Mouse (Mus musculus): ENCODE measurements around the gene Tmc8. TPM values are rescaled to one million over a fixed set of nuclear protein-coding genes. Genes with fewer than 3 reads are reported as not detected.
A peak's percentile ranks its signal among the peaks of the same experiment; 100 is the strongest.

Tmc8 gene
- polyA plus RNA-seq, 1 experiment from 2014 or later, result 18.8 TPM

DNA sequence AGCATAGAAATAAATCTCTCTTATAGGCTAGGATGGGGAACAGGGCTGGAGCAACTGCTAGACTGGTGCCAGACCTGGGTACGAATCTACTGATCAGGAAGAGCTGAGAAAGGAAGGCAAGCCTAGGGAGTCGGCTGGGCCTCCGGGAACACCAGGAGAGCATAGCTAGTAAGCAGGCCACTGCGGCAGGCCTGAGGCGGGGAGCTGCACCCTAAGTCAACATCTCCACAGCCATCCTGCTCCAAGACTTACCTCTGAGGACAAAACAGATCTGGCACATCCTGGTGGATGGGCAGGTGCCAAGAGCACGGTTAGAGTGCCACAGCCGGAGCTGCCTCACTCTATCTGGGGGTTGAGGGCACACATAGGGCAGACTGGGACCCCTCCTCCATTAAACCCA lies 38.3 kb downstream of the Tmc8 start:
- 91% methylated on average over 7 of the region's 7 CpGs for WGBS
- H3K36me3 ChIP-seq (ENCODE audit: control insufficient read depth, insufficient read depth, low read length), result peaks cover 51% of the 10 kb centered on the region
- H3K27me3 ChIP-seq (replicated peaks; ENCODE audit: control insufficient read depth, insufficient read depth, low read length), result no peaks in the 10 kb centered on the region
- DNase-seq (ENCODE audit: low spot score) (no peak), ATAC-seq (replicated peaks; ENCODE audit: low FRiP score) (no peak)
- no peaks in the 10 kb centered on the region for H3K9me3 ChIP-seq (ENCODE audit: control insufficient read depth, low read length)
- peaks cover 17% of the 10 kb centered on the region for H3K4me1 ChIP-seq (replicated peaks; ENCODE audit: control insufficient read depth, insufficient read depth, low read length)
- no peak overlapping the region for H3K27ac ChIP-seq (ENCODE audit: low read depth, low read length)
- no peak overlapping the region for H3K4me3 ChIP-seq (ENCODE audit: low read depth, low read length)
- H3K9ac ChIP-seq (ENCODE audit: low read depth, low read length), result no peak overlapping the region
- no peak overlapping the region for H3K4me2 ChIP-seq

- no peaks in the 10 kb centered on the region for H3K27me3 ChIP-seq (replicated peaks; ENCODE audit: control insufficient read depth, insufficient read depth, low read length)
- DNase-seq (ENCODE audit: low spot score) (no peak), ATAC-seq (replicated peaks; ENCODE audit: low FRiP score) (no peak)
- no peaks in the 10 kb centered on the region for H3K9me3 ChIP-seq (ENCODE audit: control insufficient read depth, low read length)
- peaks cover 23% of the 10 kb centered on the region for H3K4me1 ChIP-seq (replicated peaks; ENCODE audit: control insufficient read depth, insufficient read depth, low read length)
- H3K27ac ChIP-seq (ENCODE audit: low read depth, low read length), result 0 out of 2 replicates have a peak overlapping the region, but pooled peaks have one; percentile 1
- H3K9ac ChIP-seq (ENCODE audit: low read depth, low read length), result no peak overlapping the region
- 86% methylated on average over 9 of the region's 9 CpGs for WGBS
- H3K4me3 ChIP-seq (ENCODE audit: low read depth, low read length), result no peak overlapping the region
- H3K36me3 ChIP-seq (ENCODE audit: control insufficient read depth, insufficient read depth, low read length), result peaks cover 45% of the 10 kb centered on the region
- H3K4me2 ChIP-seq, result no peak overlapping the region
Measured at GRCm38 (mm10) chr11:117821868-117822267, 40.0 kb downstream of the Tmc8 start.

DNA sequence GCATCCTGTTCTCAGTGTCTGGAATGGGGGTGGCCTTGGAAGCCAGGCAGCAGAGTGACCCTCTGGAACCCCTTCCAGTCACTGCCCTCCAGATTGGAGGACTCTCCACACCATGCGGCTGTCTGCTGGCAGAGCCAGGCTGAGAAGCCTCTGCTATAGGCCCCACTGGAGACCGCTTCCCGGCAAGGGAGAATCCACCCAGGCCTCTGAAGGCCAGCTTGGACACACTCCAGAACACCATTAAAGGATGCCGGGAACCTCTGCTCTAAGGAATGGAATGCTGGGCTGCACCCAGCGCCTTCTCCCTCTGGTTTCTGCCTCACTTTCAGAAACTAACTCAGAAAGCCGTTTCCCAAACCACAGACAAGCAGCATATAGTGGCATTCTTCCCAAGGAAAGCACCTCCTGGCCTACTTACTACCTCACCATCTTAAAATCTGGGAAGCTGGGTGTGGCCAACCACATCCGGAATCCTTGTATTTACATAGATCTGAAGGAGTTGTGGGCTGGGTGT lies 40.9 kb downstream of the Tmc8 start:
- Histone ChIP-seq H3K9ac (ENCODE audit: low read depth, low read length) (peak overlapping the region; percentile 25; the same call in 1 of the 2 replicates), H3K4me2 (peak overlapping the region; percentile 98), H3K4me3 (ENCODE audit: low read depth, low read length) (no peak overlapping the region), H3K9me3 (ENCODE audit: control insufficient read depth, low read length) (no peaks in the 10 kb centered on the region), H3K4me1 (replicated peaks; ENCODE audit: control insufficient read depth, insufficient read depth, low read length) (peaks cover 32% of the 10 kb centered on the region), H3K27me3 (replicated peaks; ENCODE audit: control insufficient read depth, insufficient read depth, low read length) (no peaks in the 10 kb centered on the region), H3K27ac (ENCODE audit: low read depth, low read length) (no peak overlapping the region), H3K36me3 (ENCODE audit: control insufficient read depth, insufficient read depth, low read length) (peaks cover 42% of the 10 kb centered on the region)
- ATAC-seq (replicated peaks; ENCODE audit: low FRiP score) (no peak), DNase-seq (ENCODE audit: low spot score) (no peak)
- 89% methylated on average over 7 of the region's 7 CpGs for WGBS

- no peak for DNase-seq (ENCODE audit: low spot score)
- peak overlapping the region; percentile 98 for H3K4me2 ChIP-seq
- peak overlapping the region; percentile 11; the same call in 1 of the 2 replicates for H3K27ac ChIP-seq (ENCODE audit: low read depth, low read length)
- no peaks in the 10 kb centered on the region for H3K9me3 ChIP-seq (ENCODE audit: control insufficient read depth, low read length)
- WGBS, result 93% methylated on average over 6 of the region's 6 CpGs
- H3K4me3 ChIP-seq (ENCODE audit: low read depth, low read length), result peak overlapping the region; percentile 68
- peaks cover 38% of the 10 kb centered on the region for H3K4me1 ChIP-seq (replicated peaks; ENCODE audit: control insufficient read depth, insufficient read depth, low read length)
- no peak for ATAC-seq (replicated peaks; ENCODE audit: low FRiP score)
- peaks cover 36% of the 10 kb centered on the region for H3K36me3 ChIP-seq (ENCODE audit: control insufficient read depth, insufficient read depth, low read length)
- H3K9ac ChIP-seq (ENCODE audit: low read depth, low read length), result peak overlapping the region; percentile 97; the same call in 1 of the 2 replicates
- no peaks in the 10 kb centered on the region for H3K27me3 ChIP-seq (replicated peaks; ENCODE audit: control insufficient read depth, insufficient read depth, low read length)
Measured at GRCm38 (mm10) chr11:117823411-117823810, 41.5 kb downstream of the Tmc8 start.

- Histone ChIP-seq H3K27me3 (replicated peaks; ENCODE audit: control insufficient read depth, insufficient read depth, low read length) (no peaks in the 10 kb centered on the region), H3K4me1 (replicated peaks; ENCODE audit: control insufficient read depth, insufficient read depth, low read length) (peaks cover 48% of the 10 kb centered on the region), H3K9me3 (ENCODE audit: control insufficient read depth, low read length) (no peaks in the 10 kb centered on the region), H3K4me2 (peak overlapping the region; percentile 98), H3K9ac (ENCODE audit: low read depth, low read length) (peak overlapping the region; percentile 97), H3K27ac (ENCODE audit: low read depth, low read length) (peak overlapping the region; percentile 95), H3K4me3 (ENCODE audit: low read depth, low read length) (peak overlapping the region; percentile 68), H3K36me3 (ENCODE audit: control insufficient read depth, insufficient read depth, low read length) (peaks cover 30% of the 10 kb centered on the region)
- DNase-seq (ENCODE audit: low spot score) (peak; percentile 80), ATAC-seq (replicated peaks; ENCODE audit: low FRiP score) (peak; percentile 59)
- 20% methylated on average over 23 of the region's 23 CpGs for WGBS
Measured at GRCm38 (mm10) chr11:117824060-117824969, 42.4 kb downstream of the Tmc8 start.

DNA sequence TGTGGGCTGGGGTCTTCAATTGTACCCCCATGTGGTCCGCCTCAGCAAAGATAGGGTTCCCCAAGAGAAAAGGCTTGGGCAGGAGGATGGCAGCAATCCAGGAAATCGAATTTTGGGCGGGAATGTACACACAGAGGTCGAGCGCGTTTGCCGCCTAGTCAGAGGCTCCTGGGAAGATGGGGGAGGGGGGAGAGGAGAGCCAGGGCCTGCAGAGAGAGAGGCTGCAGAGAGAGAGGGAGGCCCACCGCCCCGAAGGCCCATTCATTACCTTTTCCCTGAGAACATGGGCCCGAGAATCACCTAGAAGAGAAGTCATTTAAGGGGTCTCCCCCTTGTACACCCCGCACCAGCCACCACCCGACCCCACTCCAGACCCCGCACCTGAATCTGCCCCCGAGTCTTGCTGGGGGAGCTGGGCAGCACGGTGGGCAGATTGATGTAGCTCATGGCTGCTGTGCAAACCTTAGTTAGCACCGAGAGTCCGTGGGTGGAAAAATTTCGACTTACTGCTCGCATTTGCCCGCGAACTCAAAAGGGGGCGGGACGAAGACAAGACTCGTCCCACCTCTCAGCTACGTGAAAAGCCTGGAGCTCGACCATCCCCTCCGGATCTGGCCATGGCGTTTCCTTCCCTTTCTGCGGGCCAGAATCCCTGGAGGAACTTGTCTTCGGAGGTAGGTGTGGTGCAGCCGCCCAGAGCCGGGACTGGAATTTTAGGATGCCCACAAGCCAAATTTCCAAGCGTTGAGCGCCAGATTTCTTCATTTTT lies 43.6 kb downstream of the Tmc8 start, which contains the start of the genes Afmid and Tk1:
Gene Afmid (plus strand): TSS at position 592 of the 769 bp plus-strand sequence.
Gene Tk1 (minus strand): TSS at position 760 of the 769 bp plus-strand sequence.
- no peaks in the 10 kb centered on the region for H3K9me3 ChIP-seq (ENCODE audit: control insufficient read depth, low read length)
- H3K27ac ChIP-seq (ENCODE audit: low read depth, low read length), result peak within 1 kb of the TSS; percentile 95
- peaks cover 60% of the 10 kb centered on the region for H3K4me1 ChIP-seq (replicated peaks; ENCODE audit: control insufficient read depth, insufficient read depth, low read length)
- peak within 1 kb of the TSS; percentile 68 for H3K4me3 ChIP-seq (ENCODE audit: low read depth, low read length)
- no peaks in the 10 kb centered on the region for H3K27me3 ChIP-seq (replicated peaks; ENCODE audit: control insufficient read depth, insufficient read depth, low read length)
- peaks cover 30% of the 10 kb centered on the region for H3K36me3 ChIP-seq (ENCODE audit: control insufficient read depth, insufficient read depth, low read length)
- under 1% methylated on average over 34 of the region's 34 CpGs for WGBS
- ATAC-seq (replicated peaks; ENCODE audit: low FRiP score) (peak; percentile 61), DNase-seq (ENCODE audit: low spot score) (peak; percentile 83)
- peak within 1 kb of the TSS; percentile 97 for H3K9ac ChIP-seq (ENCODE audit: low read depth, low read length)
- H3K4me2 ChIP-seq, result peak within 1 kb of the TSS; percentile 98

- peak overlapping the region; percentile 98 for H3K4me2 ChIP-seq
- peaks cover 66% of the 10 kb centered on the region for H3K4me1 ChIP-seq (replicated peaks; ENCODE audit: control insufficient read depth, insufficient read depth, low read length)
- H3K27ac ChIP-seq (ENCODE audit: low read depth, low read length), result peak overlapping the region; percentile 95
- H3K9ac ChIP-seq (ENCODE audit: low read depth, low read length), result peak overlapping the region; percentile 97
- no peak for ATAC-seq (replicated peaks; ENCODE audit: low FRiP score)
- 30% methylated on average over 5 of the region's 5 CpGs for WGBS
- H3K9me3 ChIP-seq (ENCODE audit: control insufficient read depth, low read length), result no peaks in the 10 kb centered on the region
- no peaks in the 10 kb centered on the region for H3K27me3 ChIP-seq (replicated peaks; ENCODE audit: control insufficient read depth, insufficient read depth, low read length)
- peaks cover 26% of the 10 kb centered on the region for H3K36me3 ChIP-seq (ENCODE audit: control insufficient read depth, insufficient read depth, low read length)
- no peak for DNase-seq (ENCODE audit: low spot score)
- peak overlapping the region; percentile 68 for H3K4me3 ChIP-seq (ENCODE audit: low read depth, low read length)
Measured at GRCm38 (mm10) chr11:117826164-117826563, 44.3 kb downstream of the Tmc8 start.

DNA sequence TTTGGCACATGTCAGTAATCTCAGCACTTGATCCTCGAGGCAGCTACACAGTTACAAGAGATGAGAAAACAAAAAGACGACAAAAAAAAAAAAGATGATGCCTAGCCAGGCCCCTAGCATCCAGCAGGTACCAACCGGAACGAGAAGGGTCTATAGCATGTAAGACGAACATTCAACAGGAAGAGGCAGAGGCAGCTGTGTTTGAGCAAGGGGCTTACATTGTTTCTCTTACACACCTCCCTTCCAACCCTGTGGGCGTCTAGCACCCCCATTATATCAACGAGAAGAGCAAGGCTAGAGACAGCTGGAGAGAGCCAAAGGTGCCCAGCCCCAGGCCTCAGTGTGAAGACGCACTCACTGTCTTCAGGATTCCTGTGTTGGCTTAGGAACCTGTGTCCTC lies 45.0 kb downstream of the Tmc8 start:
- Histone ChIP-seq H3K4me3 (ENCODE audit: low read depth, low read length) (no peak overlapping the region), H3K4me1 (replicated peaks; ENCODE audit: control insufficient read depth, insufficient read depth, low read length) (peaks cover 71% of the 10 kb centered on the region), H3K27ac (ENCODE audit: low read depth, low read length) (0 out of 2 replicates have a peak overlapping the region, but pooled peaks have one; percentile 32)

More for the DNA sequence above, 45.0 kb downstream of the Tmc8 start:
- 67% methylated on average over 8 of the region's 8 CpGs for WGBS
- no peak overlapping the region for H3K9ac ChIP-seq (ENCODE audit: low read depth, low read length)
- no peak for ATAC-seq (replicated peaks; ENCODE audit: low FRiP score)
- no peaks in the 10 kb centered on the region for H3K9me3 ChIP-seq (ENCODE audit: control insufficient read depth, low read length)
- no peak for DNase-seq (ENCODE audit: low spot score)
- peaks cover 18% of the 10 kb centered on the region for H3K36me3 ChIP-seq (ENCODE audit: control insufficient read depth, insufficient read depth, low read length)
- H3K27me3 ChIP-seq (replicated peaks; ENCODE audit: control insufficient read depth, insufficient read depth, low read length), result no peaks in the 10 kb centered on the region
- H3K4me2 ChIP-seq, result peak overlapping the region; percentile 98
